Mouse (Mus musculus): ENCODE results near the gene Spata9.
"Not testable (repeated sequence)": the region's sequence is repeated elsewhere in the genome, so short reads cannot be mapped to it uniquely, and the experiment has no call there.

The Spata9 gene

DNA sequence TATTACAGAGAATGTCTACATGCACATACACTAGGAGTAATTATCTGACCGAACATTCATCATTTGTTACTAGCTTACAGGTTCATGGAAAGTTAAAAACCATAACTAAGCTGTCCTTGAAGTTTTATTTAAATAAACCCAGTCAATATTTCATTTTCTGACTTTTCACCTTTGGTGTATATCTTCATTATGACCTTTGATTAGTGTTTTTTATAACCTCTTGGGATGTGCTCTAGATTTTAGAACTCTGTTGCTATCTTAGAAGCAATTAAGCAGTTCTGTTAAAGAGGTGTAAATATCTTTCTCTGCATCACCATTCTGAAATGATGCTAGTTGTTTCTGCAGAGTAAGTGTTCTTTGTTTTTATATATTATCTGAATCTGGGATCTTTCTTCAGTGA lies at the start of gene Spata9:
Spata9 (plus strand) TSS at position 301 of the 400 bp plus-strand sequence.
- no peak for DNase-seq

DNA sequence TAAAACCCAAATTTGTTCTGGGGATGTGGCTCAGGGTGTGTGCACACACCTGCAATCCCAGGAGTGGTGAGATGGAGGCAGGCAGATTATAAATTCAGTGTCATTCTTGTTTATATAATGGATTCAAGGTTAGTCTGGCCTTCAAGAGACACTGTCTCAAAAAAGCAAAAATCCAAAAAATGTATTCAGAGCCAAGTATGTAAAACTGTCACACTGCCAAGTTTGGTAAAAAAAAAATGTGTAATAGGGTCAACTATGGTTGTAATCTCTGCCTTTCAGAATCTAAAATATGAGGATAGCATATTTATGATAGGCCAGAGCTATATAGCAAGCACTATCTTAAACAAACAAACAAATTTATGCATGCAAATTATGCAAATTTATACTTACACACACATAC lies 39.0 kb upstream of the Spata9 start:
- no peak for DNase-seq

DNA sequence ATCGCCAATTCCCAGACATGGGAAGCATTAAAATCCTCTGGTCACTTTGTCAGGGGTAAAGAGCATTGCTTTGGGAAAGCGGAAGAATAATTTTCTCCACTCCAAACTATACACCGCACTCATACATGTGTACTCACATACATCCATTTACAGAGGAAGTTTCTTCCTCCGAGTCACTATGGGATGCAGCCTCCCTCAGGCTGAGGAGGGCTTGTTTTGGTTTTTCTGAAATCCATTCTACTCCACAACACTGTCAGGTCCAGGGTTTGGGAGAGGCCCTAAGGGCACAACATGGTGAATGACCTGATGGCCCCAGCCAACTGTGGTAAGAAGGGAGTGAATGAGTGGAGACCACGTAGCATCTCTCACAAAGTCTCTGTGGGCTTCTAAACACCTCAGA lies 37.9 kb upstream of the Spata9 start:
- DNase-seq: not testable (repeated sequence)

DNA sequence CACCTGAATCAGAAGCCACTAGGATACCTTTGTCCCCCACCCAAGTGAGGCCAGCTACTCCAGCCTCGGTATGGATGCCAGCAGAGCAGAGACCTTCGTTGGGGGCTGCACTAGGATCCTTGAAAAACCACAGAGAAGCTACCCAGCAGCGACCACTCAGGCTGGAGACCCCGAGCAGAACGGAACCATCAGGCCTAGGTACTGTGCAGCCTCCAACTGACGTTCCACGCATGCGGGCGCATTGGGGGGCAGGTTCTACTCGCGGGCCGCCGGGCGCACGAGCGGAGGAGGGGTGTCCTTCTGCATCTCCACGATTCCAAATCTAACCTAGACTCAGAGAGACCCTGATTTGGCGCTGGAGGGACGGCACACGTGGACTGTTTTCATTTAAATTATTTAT lies 36.9 kb upstream of the Spata9 start:
- DNase-seq: no peak

DNA sequence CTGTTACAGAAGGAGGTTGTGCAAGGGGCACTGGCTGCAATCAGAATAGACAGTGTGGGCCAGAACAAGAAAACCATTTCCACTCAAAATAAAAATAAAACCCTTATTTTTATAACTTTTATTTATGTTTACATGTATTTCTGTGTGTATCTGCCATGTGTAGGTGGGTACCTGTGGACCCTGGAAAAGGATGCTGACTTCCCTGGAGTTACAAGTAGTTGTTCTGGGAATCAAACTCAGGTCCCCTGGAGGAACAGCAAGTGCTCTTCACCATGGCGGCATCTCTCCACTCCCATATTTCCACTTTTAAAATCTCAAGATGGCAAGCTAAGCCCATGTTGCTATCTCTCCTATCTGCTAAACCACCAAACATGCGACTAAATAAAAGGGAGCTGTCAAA lies 36.3 kb upstream of the Spata9 start:
- no peak for DNase-seq

DNA sequence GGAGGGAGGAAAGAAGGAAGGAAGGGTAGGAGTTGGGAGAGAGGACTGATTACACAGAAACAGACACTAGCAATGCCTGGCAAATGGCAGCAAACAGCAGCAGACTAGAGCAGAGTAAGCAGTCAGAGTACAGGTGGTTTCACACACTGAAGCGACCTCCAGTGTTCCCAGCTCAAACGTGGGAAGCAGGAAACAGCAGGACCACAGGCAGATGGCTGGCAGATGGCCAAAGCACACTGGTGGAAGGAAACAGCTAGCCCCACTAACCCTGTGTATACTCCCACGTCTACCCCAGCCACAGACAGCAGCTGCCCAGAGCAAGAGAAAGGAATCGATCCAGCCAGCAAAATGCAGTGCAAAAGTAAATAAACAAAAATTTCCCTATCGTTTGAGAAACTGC lies 35.9 kb upstream of the Spata9 start:
- DNase-seq: peak; percentile 5 to 11

DNA sequence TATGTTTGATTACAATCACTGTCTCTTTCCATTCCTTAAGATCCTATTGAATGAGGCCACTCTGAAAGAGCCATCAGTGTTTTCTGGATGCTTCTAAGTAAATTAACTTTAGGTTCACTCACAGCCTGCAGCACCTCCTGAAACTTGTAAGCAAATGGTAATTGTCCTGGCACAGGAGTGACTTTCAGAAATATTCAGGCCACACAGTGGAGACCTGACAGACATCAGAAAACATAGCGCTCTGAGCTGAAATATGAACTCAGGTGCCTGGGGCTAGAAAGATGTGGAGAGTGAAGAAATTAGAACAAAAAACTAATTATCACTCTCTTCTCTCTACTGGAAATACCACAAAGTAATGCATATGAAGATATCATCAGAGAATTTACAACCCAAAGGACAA lies 33.7 kb upstream of the Spata9 start:
- no peak for DNase-seq

DNA sequence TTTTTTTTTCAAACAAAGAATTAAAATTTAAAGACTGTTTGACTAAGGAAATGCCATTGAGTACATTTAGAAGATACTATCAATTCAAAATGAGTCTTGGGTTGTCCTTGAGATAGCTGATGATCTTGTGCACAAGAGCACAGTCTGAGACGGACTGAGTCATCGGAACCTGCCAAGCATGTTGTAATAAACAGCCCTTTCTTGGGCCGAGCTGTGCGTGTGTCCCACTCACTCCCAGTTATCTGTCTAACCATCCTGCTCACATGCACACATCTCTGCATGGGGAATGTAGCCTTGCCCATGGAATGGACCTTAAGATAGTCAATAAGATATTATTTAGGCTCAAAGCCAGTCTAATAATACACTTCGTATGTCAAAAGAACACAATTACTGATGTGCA lies 28.1 kb upstream of the Spata9 start:
- DNase-seq: no peak

DNA sequence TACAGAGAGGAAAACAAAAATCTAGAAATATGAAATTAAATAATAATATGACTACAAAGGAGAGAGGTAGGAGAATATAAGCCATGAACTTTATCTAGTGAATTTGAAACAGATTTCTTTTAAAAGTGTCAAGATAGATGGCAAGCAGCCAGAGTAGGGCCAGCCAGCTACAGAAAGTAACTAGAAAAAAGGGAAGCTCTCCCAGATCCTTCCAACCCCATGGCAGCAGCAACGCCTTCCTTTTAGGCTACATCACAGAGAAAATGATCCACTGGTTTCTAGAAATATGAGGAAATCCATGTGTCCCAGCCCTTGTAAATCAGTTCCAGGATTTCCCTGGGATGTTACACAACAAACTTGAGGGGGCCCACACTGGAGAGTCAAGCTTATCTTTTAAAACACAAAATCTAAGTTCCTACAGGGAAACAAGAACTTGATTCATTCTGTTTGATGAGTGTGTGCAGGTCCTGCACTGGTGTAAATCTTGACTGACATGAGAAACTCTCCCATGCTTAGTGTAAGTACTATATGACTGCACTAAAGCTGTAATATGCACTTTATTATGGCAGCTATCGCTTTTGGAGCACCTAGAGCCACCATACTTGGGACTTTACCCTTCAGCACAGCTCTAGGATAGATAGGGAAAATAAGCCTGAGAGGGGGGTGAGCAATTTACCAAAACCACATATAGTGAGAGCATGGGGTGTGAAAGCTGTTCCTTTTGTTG lies 26.0 kb upstream of the Spata9 start:
- no peak for DNase-seq

DNA sequence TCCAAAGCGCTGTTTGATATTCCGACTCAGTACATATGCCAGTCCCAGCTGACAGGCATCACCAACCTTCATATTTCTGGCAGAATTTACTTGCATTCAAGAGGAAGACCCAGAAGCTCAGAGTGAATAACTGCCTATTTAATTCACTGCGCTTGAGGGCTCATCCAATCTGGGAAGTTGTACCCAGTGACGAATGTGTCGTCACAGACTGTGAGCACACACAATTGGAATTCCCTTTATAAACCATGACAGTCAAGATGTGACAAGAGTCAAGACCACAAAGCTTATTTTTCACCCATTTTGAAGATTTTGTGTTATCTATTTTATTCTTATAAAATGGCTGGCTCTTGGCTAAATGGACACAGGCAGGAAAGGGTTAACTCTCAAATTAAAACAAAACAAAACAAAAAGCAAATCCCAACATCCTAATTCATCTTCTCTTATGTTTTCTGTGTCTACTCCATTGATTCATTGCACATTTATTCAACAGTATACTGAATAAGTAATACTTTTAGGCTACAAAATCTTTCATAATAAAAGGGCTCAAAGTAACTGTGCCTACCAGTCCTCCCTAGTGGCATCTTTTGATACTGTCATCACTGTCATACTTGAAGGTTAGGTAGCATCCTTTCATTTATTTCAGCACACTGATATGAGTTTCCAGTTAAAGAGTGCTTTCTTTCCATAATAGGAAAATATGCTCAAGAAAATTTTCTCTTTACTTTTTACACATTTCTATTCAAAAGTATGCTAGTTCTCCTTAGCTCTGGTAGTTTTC lies 25.2 kb upstream of the Spata9 start:
- DNase-seq: no peak

DNA sequence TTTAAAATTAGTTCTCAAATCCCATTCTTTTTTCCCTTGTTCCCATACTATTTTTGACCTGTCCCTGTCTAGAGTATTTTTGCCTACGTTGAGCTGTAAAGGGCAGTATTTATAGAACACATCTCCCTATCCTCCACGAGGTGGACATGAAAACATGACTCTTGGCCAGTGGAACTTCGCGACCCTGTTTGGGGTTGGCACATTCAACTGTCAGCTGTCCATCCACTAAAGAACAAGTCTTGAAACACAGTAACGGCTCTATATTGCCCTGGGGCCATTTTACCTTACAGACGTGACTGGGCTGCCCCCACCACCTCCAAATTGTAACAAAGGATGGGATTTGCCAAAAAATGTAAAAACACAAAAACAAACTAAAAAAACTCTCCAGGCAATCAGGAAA lies 24.2 kb upstream of the Spata9 start:
- DNase-seq: no peak

DNA sequence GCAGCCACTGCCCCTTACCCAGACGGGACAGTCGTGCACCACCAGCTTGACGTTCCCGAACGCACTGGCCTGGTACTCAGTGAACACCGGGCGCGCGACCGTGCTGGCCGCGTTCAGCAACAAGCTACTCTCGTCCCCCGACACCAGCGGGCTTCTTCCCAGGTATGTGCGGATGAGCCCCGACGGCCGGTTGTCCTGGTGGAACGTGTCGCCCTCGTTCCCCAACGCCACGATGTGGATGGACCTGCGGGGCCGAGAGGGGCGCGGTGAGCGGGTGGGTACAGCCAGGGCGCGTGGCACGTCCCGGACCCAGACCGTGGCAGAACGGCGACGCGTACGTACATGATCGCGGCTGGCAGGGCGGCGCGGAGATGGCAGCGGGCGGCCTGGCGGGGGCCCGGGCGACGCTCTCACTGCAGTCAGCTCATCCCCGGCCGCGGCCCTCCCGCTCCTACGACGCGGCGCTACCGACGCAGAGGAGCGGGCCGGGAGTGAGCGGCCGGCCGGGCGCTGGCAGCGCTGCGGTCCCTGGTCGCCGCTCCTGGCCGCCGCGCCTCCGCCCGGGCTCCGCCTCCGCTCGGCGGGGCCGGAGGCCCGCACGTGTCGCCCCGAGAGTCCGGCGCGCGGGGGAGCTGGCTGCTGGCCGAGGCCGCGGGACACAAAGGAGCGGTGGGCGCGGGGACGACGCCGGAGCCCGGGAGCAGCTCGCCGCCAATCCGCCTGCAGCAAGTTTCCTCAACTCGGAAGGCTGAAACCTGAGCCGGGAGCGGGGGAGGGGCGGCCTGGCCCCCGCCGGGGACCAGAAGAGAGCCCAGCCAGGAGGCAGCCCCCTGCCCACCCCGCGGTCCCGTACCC lies 23.5 kb upstream of the Spata9 start, which contains the start of gene Rhobtb3:
Rhobtb3 (minus strand) TSS at position 737 of the 855 bp plus-strand sequence.
- DNase-seq: peak; percentile 38 to 59

DNA sequence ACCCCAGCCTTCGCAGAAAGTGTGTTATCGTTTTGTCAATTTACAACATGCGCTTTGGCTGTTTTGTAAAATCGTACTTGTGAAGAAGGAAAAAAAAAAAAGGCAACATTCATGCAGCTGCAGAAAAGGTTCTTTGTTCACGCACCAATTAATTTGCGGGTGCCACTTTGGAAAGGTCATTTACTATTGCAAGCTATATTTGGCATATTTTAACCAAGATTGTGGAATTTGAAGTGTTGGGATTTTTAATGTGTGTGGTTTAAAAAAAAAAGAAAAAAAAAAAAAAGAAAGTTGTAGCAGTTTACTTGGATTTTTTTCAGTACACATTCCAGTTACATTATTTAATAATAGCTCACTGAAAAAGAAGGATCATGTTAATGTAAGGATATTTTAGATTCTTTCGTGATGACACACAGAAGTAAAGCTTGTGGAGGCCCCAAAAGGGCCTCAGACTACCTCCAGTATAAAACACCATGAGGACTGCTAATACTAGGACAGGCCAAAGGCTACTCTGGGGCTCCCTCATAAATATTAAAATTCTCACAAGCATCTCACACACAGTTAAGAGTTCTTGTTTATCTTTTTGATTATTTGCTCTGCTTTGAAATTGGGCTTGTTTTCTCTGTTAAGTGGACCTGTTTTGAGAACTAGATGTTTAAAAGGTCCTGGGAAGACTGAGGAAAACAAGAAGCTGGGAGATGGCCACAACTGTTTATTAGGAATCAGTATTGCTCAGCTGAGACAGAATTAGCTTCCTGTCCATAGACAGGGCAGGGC lies 22.7 kb upstream of the Spata9 start:
- DNase-seq: no peak

DNA sequence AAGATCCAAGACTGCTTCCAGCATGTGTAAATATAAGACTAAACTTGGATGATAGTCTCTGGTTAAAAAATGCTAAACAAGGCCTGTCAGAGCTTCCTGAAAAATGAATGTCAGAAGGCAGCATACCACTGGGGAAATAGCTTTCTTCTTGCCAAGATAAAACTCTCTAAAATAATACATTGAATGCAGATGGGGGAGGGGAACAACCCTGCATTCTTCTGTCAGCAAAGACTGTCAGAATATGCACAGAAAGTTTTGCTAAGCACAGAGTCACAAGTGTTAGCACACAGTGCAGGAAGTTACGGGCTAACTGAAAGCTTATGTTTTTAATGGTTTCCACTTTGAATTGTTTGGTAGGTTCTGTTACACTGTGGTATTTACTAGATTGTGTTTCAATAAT lies 16.7 kb upstream of the Spata9 start:
- DNase-seq: no peak

DNA sequence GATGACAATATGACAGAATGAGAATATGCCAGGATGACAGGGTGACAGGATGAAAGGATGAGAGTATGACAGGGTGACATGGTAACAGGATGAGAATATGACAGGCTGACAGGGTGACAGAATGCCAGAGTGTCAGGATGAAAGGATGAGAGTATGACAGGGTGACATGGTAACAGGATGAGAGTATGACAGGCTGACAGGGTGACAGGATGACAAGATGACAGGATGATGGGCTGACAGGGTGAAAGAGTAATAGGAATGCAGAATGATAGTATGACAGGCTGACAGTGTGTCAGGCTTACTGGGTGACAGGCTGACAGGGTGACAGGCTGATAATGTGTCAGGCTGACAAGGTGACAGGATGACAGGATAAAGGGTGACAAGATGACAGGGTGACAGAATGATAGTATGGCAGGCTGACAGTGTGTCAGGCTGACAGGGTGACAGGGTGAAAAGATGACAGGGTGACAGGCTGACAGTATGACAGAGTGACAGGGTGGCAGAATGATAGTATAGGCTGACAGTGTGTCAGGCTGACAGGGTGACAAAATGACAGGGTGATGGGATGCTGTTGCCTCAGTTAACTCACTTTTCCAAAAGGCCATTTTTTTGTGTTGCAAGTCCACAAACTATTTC lies 11.5 kb upstream of the Spata9 start:
- DNase-seq: no peak

DNA sequence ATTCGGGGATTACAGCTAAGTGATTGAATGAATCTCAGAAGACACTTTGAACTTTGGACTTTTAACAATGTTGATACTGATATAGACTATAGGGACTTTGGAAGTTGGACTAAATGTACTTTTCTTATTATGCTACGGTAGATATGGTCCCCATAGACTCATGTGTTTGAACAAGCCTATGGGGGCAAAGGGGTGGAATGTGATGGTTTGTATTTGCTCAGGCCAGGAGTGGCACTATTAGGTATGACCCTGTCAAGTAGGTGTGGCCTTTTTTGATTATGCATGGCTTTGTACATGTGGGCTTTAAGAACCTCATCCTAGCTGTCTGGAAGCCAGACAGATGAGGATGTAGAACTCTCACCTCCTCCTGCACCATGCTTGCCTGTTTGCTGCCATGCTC lies 7.5 kb downstream of the Spata9 start:
- DNase-seq: no peak

DNA sequence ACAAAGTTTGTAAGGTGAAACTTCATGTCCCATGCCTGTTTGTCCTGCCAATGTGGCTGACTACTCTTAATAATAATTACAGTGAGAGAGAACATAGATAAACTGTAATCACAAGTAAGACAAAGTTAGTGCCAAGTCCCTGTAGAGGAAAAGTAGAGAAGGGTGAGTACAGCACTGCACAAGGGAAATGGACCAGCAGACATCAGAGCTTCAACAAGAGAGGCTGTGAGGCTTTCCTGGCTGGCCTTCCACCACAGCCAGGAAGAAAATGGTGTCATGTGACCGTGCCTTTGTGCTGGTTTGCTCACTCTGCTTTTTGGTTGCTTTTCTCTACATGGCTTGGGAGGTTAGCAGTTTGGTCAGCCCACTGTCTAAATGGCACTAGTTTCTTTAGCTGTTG lies 8.7 kb downstream of the Spata9 start:
- no peak for DNase-seq

DNA sequence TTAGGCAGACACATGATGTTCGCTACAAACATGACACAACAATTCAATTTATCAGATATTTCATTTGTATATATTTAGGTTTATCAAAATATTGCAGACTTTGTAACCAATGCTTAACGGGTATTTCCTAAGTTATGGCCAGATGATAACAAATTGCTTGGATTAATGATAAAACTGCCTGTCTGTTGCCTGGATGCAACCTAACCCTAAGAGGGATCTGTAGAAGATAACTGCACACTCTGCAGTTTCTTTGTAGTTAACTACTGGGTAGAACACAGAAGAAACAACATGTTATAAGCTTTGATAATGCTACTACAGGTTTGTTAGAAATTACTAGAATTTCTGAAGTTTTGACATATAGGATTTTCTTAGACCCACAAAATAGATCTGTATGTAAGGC lies 9.3 kb downstream of the Spata9 start:
- no peak for DNase-seq

DNA sequence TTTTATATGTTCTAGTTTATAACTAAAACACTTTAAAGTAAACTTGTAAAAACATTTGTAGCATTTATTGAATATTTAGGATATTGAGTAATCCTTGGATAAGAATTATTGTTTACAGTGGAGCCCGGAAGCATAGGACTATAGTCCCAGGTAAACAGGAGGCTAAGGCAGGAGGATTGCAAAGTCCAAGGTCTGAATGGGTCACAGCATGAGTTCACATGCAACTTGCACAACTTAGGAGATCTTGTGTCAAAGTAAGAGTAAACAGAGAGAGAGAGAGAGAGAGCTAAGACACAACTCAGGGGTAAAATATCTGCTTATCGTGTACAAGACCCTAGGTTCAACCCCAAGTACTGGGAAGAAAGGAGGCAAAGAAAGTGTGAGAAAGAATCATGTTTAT lies 9.7 kb downstream of the Spata9 start:
- no peak for DNase-seq

DNA sequence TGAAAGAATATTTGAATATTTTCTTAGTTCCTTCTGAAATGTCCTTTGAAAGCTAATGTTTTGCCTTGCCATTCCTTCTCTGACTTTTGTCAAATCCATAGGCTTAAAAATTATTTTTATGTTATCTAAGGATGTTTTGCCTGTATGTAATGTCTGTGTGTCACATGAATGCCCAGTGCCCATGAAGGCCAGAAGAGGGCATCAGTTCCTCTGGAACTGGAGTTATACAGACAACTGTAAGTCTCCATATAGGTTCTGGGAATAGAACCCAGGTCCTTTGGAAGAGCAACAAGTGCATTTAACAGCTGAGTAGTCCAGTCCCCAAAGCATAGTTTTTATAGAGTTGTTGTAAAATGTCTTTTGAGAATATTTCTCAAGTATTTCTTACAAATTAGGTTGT lies 15.0 kb downstream of the Spata9 start:
- DNase-seq: peak; percentile 7 to 32

DNA sequence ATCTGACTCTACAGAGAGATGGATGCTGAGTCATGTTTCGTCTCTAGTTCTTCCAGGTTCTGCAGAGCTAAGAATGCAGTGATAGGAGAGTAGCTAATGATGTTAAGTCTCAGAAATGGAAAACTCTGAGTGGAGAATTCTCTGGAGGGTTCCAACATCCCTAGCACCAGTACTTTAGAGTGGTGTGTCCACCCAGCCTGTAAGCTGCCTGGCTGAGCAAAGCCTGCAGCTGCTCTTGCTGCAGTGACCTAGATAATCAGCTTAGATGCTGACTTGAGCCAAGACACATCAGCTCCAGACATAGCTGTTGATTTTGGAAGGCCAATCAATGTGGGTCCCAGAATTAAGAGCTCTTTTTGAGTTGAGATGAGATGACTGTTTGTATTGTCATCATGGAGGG lies 21.1 kb downstream of the Spata9 start:
- DNase-seq: no peak

Measured in kidney, adult 8-10 months (tissue).